Mouse (Mus musculus): ENCODE results near the gene Urad.

The Urad gene

GRCm38 (mm10) chr5:147299255-147300000 lies 22.8 kb downstream of the Urad start:
- peak in 1 of 2 experiments; percentile 46 for DNase-seq

- no peak for DNase-seq
Measured at GRCm38 (mm10) chr5:147297249-147297648, 25.0 kb downstream of the Urad start.

- DNase-seq, result no peak
Measured at GRCm38 (mm10) chr5:147294121-147294520, 28.1 kb downstream of the Urad start.

GRCm38 (mm10) chr5:147293127-147293910 lies 28.9 kb downstream of the Urad start:
- peak in 1 of 2 experiments; percentile 60 for DNase-seq

- DNase-seq, result no peak
Measured at GRCm38 (mm10) chr5:147292506-147293120, 29.6 kb downstream of the Urad start.

- no peak for DNase-seq
Measured at GRCm38 (mm10) chr5:147291764-147292505, 30.3 kb downstream of the Urad start.

GRCm38 (mm10) chr5:147284365-147284764 lies 37.9 kb downstream of the Urad start:
- DNase-seq, result no peak

- DNase-seq, result no peak
Measured at GRCm38 (mm10) chr5:147277547-147277925, 44.7 kb downstream of the Urad start.

- DNase-seq, result no peak
Measured at GRCm38 (mm10) chr5:147276701-147277546, 45.3 kb downstream of the Urad start.

- no peak for DNase-seq
Measured at GRCm38 (mm10) chr5:147275761-147276160, 46.5 kb downstream of the Urad start.

- no peak for DNase-seq
Measured at GRCm38 (mm10) chr5:147274174-147275141, 47.8 kb downstream of the Urad start.

GRCm38 (mm10) chr5:147272808-147273345 lies 49.4 kb downstream of the Urad start:
- DNase-seq, result no peak

- DNase-seq, result no peak
Measured at GRCm38 (mm10) chr5:147272046-147272807, 50.0 kb downstream of the Urad start.

GRCm38 (mm10) chr5:147270673-147271655 lies 51.3 kb downstream of the Urad start:
- no peak for DNase-seq

- peak in 1 of 2 experiments; percentile 5 for DNase-seq
Measured at GRCm38 (mm10) chr5:147269926-147270672, 52.1 kb downstream of the Urad start, which contains the start of gene Pdx1. Gene Pdx1, plus strand, starts transcription at chr5:147269959.

- DNase-seq, result no peak
Measured at GRCm38 (mm10) chr5:147269371-147269770, 52.9 kb downstream of the Urad start.

GRCm38 (mm10) chr5:147268728-147269127 lies 53.5 kb downstream of the Urad start:
- no peak for DNase-seq

Data from spleen, adult 18-20 months (tissue).